Mouse (Mus musculus) bone marrow, adult 2 months (tissue): ENCODE measurements around the gene Iqcn.

ENCODE experiments used
- CTCF ChIP-seq: fragments of 200-500 bp; IDR thresholded peaks from 2 replicates; pipeline ENCODE4 v1.5.1; 2011; ENCODE audit warnings: low read length, control low read depth; ENCODE audit not compliant: control insufficient read depth, insufficient read depth
- POLR2A ChIP-seq: fragments of 200-500 bp; IDR thresholded peaks from 2 replicates; pipeline ENCODE4 v1.6.1; 2011; ENCODE audit warnings: low read depth, mild to moderate bottlenecking, control low read depth, low read length, borderline replicate concordance; ENCODE audit not compliant: control insufficient read depth

- no peak for TF ChIP-seq CTCF
- TF ChIP-seq POLR2A: no peak
These were observed 43.4 kb downstream of the Iqcn start for GRCm38 (mm10) chr8:70746676-70747075.
